Mouse (Mus musculus): ENCODE results near the gene Efcab12.
"Not testable (repeated sequence)": the region's sequence is repeated elsewhere in the genome, so short reads cannot be mapped to it uniquely, and the experiment has no call there.

DNA sequence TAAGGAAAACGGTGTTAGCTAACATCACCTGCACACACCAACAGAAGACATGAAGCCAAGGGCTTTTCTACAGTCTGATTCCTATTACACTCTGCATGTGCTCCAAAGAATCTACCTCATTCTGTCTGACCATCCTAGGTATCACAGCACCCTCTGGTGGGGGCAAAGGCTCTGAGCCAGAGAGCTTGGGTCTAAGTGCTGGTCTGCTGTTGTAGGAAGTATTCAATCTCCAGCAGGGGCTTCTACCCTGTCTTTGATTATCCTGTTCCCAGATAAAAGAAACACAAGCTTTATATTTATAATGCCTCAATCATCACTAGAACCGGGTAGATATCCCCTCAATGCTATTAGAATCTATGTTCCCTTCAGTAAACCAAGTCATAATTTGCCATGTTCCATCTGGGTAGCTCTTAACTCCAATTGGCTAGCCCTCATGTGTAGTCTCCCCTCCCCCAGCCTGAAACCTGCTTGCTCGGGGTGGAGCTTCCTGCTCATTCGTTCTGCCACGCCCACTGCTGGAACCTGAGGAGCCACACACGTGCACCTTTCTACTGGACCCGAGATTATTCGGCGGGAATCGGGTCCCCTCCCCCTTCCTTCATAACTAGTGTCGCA lies 14.3 kb downstream of the Efcab12 start:
- TF ChIP-seq CTCF (conservative IDR thresholded peaks at IDR 0.05; ENCODE audit: insufficient read depth, insufficient read length, low read depth, low read length): peak; percentile 73
- not testable (repeated sequence) for TF ChIP-seq POLR2A (IDR thresholded peaks at IDR 0.05; ENCODE audit: low read depth, low read length)
